Mouse (Mus musculus) limb, embryonic 13.5 days (tissue): ENCODE results near the gene Pkd1l2. TPM values are rescaled to one million over a fixed set of nuclear protein-coding genes. Genes with fewer than 3 reads are reported as not detected.

Experiments
- ATAC-seq: fragments of 200-750 bp; cut with Nextera tagmentation; 2 replicates; pipeline ENCODE4 v1.8.0; 2017; ENCODE audit warnings: low read depth, moderate number of reproducible peaks, moderate TSS enrichment; ENCODE audit not compliant: low FRiP score
- H3K27ac ChIP-seq: fragments of 300-500 bp; sonication (generic); 2 replicates; pipeline ENCODE4 v1.5.1; 2015; ENCODE audit warnings: inconsistent platforms, mild to moderate bottlenecking, moderate library complexity
- H3K27me3 ChIP-seq: fragments of 300-500 bp; sonication (generic); 2 replicates; pipeline ENCODE4 v1.6.1; 2015; ENCODE audit warnings: mild to moderate bottlenecking, inconsistent platforms
- H3K36me3 ChIP-seq: fragments of 300-500 bp; sonication (generic); 2 replicates; pipeline ENCODE4 v1.6.1; 2015; ENCODE audit warnings: inconsistent platforms, mild to moderate bottlenecking, moderate library complexity
- H3K4me1 ChIP-seq: fragments of 300-500 bp; sonication (generic); 2 replicates; pipeline ENCODE4 v1.6.1; 2015; ENCODE audit warnings: inconsistent platforms
- H3K4me2 ChIP-seq: fragments of 300-500 bp; sonication (generic); replicated peaks from 2 replicates; pipeline ENCODE4 v1.6.1; 2015; ENCODE audit warnings: inconsistent platforms, mild to moderate bottlenecking, moderate library complexity
- H3K4me3 ChIP-seq: fragments of 300-500 bp; sonication (generic); 2 replicates; pipeline ENCODE4 v1.5.1; 2015; ENCODE audit warnings: moderate library complexity, mild to moderate bottlenecking, inconsistent platforms
- H3K9ac ChIP-seq: fragments of 300-500 bp; sonication (generic); 2 replicates; pipeline ENCODE4 v1.6.1; 2015; ENCODE audit warnings: mild to moderate bottlenecking, inconsistent platforms
- H3K9me3 ChIP-seq: fragments of 300-500 bp; sonication (generic); 2 replicates; pipeline ENCODE4 v1.6.1; 2016; ENCODE audit warnings: inconsistent platforms
- WGBS: fragments of 180-500 bp; shearing (Covaris S2); methylation state at CpG from one replicate; pipeline ENCODE4 v1.1.7; 2015; 5-methylcytosine and 5-hydroxymethylcytosine counted together
- polyA plus RNA-seq: library from polyadenylated mRNA; unstranded; fragments of >200 nt; fragmentation: Nextera tagmentation; extraction: Ambion mirVana; gene quantifications from 2 replicates; pipeline ENCODE4 v1.2.1, GENCODE M21; 2015

Gene Pkd1l2
- polyA plus RNA-seq, 1 experiment from 2014 or later = not detected

DNA sequence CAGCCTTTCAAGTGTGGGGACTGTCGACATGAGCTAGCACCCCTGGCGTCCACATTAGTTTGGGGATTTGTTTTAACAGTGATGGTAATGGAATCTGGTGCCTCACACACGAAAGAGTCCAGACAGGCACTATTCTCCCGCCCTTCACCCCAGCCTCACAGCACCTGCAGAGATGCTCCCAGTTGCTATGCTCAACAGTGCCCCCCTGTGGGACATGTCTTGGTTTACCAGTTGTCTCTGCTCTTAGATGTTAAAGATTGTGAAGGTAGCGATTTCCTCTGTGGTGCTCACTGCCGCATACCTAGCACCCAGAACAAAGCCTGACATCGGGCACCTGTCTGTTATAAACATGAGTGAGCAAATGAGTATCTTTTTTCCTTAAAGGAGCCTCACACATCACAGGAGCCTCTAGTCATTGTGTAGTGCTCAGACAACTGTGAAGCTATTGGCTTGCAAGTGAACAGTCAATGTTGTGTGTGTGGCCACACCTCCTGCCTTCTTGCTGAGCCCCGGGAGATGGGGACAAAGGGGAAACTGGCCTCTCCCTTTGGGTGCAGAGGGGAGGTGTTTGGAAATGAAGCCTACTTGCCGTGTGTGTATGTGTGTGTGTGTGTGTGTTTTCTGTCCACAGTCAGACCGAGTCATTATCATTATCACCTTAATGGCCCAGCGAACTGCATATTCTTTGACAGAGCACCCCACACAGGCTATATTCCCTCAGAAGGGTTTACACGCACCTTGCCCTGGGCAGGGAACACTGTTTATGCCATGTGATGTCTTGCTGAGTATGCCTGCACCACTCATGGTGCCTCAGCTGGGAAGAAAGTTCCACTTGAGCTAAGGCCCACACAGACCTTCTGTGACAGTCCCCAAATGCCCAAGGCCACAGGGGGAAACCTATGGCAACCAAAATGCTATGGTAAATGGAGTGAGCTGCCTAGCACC lies 28.8 kb downstream of the Pkd1l2 start:
- Histone ChIP-seq H3K36me3 (no peaks in the 10 kb centered on the region), H3K4me3 (no peak overlapping the region), H3K4me1 (no peaks in the 10 kb centered on the region), H3K27me3 (no peaks in the 10 kb centered on the region), H3K9me3 (no peaks in the 10 kb centered on the region), H3K9ac (no peak overlapping the region), H3K4me2 (no peak overlapping the region), H3K27ac (no peak overlapping the region)
- ATAC-seq = no peak
- WGBS = 75% methylated on average over 12 of the region's 12 CpGs

DNA sequence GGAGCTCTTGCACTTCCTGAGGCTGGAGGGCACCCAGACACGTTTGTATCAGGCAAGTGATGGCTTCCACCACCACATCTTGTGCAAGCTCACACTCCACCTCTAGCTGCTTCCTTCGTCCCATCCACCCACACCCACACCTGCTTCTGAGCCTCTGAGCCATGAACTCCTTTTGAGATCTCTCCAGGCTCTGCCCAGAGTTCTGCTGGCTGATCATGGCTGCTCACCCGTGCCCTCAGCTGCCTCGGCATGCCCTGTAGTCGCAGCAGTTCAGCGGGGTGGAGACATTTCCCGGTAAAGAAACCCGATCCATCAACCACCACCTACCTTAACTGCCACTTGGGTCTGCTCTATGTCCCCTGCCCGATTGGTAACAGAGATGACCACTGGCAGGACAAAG lies 30.9 kb downstream of the Pkd1l2 start:
- Histone ChIP-seq H3K9me3 (no peaks in the 10 kb centered on the region), H3K27ac (no peak overlapping the region), H3K36me3 (no peaks in the 10 kb centered on the region), H3K9ac (no peak overlapping the region), H3K4me2 (no peak overlapping the region), H3K27me3 (no peaks in the 10 kb centered on the region), H3K4me1 (no peaks in the 10 kb centered on the region), H3K4me3 (no peak overlapping the region)
- no peak for ATAC-seq
- 49% methylated on average over 9 of the region's 9 CpGs for WGBS

DNA sequence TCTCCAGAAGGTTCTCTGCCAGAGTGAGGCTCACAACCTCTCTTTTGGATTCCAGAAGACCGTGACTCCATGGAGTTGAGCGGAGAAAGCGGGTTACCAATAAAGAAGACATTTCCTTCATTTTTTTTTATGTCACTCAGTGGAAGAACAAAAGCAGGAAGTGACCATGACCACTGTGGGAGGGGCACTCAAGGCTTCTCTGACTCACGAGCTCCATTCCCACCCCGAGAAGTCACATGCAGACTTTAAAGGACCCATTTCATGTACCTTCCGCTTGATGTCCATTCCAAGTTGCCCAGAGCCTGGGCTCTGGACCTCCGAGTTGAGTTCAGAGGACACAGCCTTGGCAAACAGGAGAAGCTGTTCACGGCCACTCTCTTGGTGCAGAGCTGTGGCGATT lies 31.5 kb downstream of the Pkd1l2 start:
- no peak overlapping the region for H3K9ac ChIP-seq
- no peak overlapping the region for H3K4me2 ChIP-seq
- no peaks in the 10 kb centered on the region for H3K27me3 ChIP-seq
- no peak overlapping the region for H3K27ac ChIP-seq
- no peak for ATAC-seq
- H3K4me1 ChIP-seq = no peaks in the 10 kb centered on the region
- H3K9me3 ChIP-seq = no peaks in the 10 kb centered on the region
- H3K4me3 ChIP-seq = no peak overlapping the region
- H3K36me3 ChIP-seq = no peaks in the 10 kb centered on the region
- WGBS = 86% methylated on average over 9 of the region's 9 CpGs

DNA sequence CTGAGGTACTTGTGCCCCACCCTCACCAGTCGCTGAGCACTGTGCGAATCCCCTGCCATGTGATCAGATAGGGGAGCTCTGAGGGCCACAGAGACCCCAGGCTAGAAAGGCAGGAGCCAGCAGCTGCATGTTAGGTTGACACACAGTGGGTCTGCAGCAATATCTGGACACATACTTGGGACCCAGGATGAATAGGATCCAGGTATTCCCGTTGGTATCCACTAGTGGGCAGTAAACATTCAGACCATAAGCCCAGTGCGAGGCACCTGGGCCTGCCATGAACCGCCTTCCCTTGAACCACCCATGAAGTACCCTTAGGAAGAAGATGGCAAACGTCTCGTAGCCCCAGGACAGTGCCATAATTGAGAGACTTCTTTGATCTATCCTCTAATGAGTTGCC lies 32.8 kb downstream of the Pkd1l2 start:
- H3K27ac ChIP-seq = no peak overlapping the region
- no peaks in the 10 kb centered on the region for H3K9me3 ChIP-seq
- no peak for ATAC-seq
- no peaks in the 10 kb centered on the region for H3K4me1 ChIP-seq
- no peak overlapping the region for H3K9ac ChIP-seq
- no peaks in the 10 kb centered on the region for H3K36me3 ChIP-seq
- H3K4me3 ChIP-seq = no peak overlapping the region
- WGBS = 68% methylated on average over 7 of the region's 7 CpGs
- H3K27me3 ChIP-seq = no peaks in the 10 kb centered on the region
- no peak overlapping the region for H3K4me2 ChIP-seq

DNA sequence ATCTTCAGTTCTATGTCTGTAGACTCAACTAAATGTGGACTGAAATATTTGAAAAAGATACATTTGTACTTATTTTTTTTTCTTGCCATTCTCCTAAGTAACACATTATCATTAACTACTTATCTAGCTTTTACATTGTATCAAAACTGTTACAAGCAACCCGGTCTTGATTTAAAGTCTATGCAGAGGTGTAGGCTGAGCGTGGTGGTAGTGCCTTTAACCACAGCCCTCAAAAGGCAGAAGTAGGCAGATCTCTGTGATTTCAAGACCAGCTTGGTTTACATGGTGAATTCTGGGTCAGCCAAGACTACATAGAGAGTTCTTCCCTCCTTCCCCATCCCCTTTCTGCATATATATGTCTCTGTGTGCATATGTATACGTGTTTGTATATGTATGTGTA lies 38.7 kb downstream of the Pkd1l2 start:
- 82% methylated on average over 3 of the region's 3 CpGs for WGBS
- Histone ChIP-seq H3K4me3 (no peak overlapping the region), H3K4me1 (no peaks in the 10 kb centered on the region), H3K9me3 (no peaks in the 10 kb centered on the region), H3K9ac (no peak overlapping the region), H3K27me3 (no peaks in the 10 kb centered on the region), H3K4me2 (no peak overlapping the region), H3K27ac (no peak overlapping the region), H3K36me3 (no peaks in the 10 kb centered on the region)
- ATAC-seq = no peak

DNA sequence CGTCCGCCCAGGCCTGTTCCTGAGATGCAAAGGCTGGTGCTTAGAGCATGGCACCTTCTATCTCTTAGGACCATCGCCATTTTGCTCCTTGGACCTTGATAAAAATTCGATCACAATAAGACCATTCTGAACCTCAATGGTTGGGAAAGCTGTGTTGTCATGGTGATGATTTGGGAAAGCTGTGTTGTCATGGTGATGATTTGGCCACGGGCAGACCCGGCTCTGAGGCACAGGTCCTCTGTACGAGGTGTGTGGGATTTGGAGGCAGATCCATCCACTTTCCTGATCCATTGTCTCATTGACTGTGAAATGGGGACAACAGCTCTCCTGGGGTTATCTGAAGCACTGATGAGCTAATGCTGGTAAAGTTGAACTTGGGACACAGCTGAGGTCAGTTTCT lies 42.4 kb downstream of the Pkd1l2 start:
- no peaks in the 10 kb centered on the region for H3K36me3 ChIP-seq
- no peak overlapping the region for H3K4me3 ChIP-seq
- H3K9me3 ChIP-seq = no peaks in the 10 kb centered on the region
- H3K27me3 ChIP-seq = no peaks in the 10 kb centered on the region
- no peak overlapping the region for H3K9ac ChIP-seq
- ATAC-seq = no peak
- no peak overlapping the region for H3K4me2 ChIP-seq
- no peaks in the 10 kb centered on the region for H3K4me1 ChIP-seq
- 75% methylated on average over 7 of the region's 7 CpGs for WGBS
- H3K27ac ChIP-seq = no peak overlapping the region

DNA sequence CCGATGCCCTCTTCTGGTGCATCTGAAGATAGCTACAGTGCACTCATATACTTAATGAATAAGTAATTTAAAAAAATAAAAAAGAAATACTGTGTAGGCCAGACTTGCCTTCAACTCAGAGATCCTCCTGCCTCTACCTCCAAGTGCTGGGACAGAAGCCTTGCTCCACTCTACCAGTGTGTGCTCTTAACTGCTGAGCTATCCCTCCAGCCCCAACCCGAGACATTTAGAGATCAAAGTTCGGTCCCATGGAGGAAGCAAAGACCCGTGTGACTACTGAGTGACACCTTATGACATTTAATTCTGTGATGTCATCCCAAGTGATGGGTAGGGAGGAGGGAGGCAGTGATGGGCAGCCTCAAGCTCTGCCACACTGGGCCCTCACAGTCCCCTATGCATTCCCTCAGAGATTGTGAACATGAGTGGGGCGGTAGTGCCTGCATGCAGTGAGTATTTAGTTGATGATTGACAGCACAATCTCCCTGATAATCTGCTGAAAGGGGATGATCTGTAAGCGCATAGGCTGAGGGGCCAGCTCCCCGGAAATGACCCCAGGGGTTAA lies 44.8 kb downstream of the Pkd1l2 start:
- H3K9ac ChIP-seq = no peak overlapping the region
- H3K9me3 ChIP-seq = no peaks in the 10 kb centered on the region
- 86% methylated on average over 7 of the region's 7 CpGs for WGBS
- H3K4me2 ChIP-seq = no peak overlapping the region
- ATAC-seq = no peak
- no peak overlapping the region for H3K27ac ChIP-seq
- H3K4me1 ChIP-seq = no peaks in the 10 kb centered on the region
- H3K4me3 ChIP-seq = no peak overlapping the region
- no peaks in the 10 kb centered on the region for H3K27me3 ChIP-seq
- H3K36me3 ChIP-seq = no peaks in the 10 kb centered on the region

DNA sequence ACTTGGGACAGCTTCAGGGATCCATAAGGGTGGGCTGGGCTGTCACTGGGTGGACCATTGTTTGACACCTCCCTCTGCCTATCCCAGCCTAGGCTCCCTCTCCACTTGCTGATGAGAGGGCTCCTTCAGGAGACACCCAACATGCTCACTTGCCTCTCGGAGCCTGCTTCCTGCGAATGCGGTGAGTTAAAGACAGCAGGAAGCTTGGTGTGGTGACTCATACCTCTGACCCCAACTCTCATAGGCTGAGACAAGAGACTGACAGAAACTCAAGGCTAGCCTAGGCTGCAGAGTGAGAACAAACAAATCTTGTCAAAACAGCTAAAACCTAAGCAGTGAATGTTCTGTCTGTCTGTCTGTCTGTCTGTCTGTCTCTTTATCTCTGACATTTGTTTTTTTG lies 48.9 kb downstream of the Pkd1l2 start:
- Histone ChIP-seq H3K4me2 (no peak overlapping the region), H3K36me3 (no peaks in the 10 kb centered on the region), H3K27me3 (no peaks in the 10 kb centered on the region), H3K27ac (no peak overlapping the region), H3K4me1 (no peaks in the 10 kb centered on the region), H3K9ac (no peak overlapping the region), H3K9me3 (no peaks in the 10 kb centered on the region), H3K4me3 (no peak overlapping the region)
- ATAC-seq = no peak
- WGBS = 81% methylated on average over 3 of the region's 3 CpGs

DNA sequence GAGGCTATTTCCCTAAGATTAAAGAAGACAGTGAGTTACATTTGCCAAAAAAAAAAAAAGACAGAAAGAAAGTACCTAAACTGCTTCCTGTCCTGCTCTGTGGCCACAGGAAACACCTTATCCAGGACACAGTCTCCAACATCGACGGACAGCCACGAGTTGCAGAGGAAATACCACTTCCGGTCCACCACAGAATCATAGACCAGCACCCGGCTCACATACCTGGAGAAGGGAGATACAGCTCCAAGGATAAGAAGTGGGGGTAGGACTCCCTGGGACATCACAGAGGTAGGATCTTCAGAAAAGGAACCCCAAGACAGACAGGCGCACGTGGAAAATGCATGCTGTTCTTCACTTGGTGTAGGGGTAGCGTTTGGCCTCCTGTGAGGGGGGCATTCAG lies 49.6 kb downstream of the Pkd1l2 start:
- Histone ChIP-seq H3K36me3 (no peaks in the 10 kb centered on the region), H3K27ac (no peak overlapping the region), H3K4me3 (no peak overlapping the region), H3K27me3 (no peaks in the 10 kb centered on the region), H3K9me3 (no peaks in the 10 kb centered on the region), H3K4me1 (no peaks in the 10 kb centered on the region), H3K4me2 (no peak overlapping the region), H3K9ac (no peak overlapping the region)
- WGBS = 78% methylated on average over 8 of the region's 8 CpGs
- ATAC-seq = no peak

DNA sequence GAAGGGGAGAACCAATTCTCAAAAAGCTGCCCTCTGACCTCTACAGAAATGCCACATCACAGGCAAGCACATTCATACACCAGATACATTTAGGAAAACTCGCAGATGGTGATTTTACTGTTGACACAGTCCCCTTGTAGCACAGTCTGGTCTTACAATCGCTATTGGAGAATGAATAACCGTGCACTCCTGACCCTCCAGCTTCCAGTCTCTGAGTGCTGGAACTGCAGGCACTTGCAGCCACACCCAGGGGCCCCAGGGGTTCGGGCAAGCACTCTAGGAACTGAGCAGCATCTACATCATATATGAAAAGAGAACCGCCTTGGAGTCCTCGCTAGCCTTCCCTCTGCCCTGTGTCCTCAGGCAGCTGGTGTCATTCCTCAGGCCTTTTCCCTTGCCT lies 50.8 kb downstream of the Pkd1l2 start:
- no peaks in the 10 kb centered on the region for H3K36me3 ChIP-seq
- WGBS = 76% methylated on average over 6 of the region's 6 CpGs
- no peak for ATAC-seq

DNA sequence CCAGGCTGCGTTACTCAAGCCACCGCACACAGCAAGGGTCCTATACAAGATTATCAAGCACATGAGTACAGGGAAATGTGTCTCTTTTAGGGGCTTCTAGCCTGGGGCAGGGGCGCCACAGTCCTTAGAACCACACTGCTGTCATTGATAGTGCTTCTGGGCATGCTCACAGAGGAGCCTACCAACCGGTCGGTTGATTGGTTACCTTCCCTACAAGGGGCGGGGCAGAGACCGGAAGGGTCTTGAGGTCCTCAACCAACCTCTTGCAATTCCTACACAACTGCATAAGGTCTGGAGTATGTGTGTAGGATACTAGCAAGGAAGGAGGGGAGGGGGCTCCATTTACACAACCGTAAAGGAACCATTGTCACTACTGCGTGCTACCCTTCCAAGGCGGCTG lies 53.6 kb downstream of the Pkd1l2 start:
- H3K27ac ChIP-seq = no peak overlapping the region
- no peaks in the 10 kb centered on the region for H3K4me1 ChIP-seq
- no peaks in the 10 kb centered on the region for H3K36me3 ChIP-seq
- H3K4me3 ChIP-seq = no peak overlapping the region
- H3K27me3 ChIP-seq = no peaks in the 10 kb centered on the region
- no peak overlapping the region for H3K9ac ChIP-seq
- no peaks in the 10 kb centered on the region for H3K9me3 ChIP-seq
- ATAC-seq = no peak
- 90% methylated on average over 10 of the region's 10 CpGs for WGBS
- H3K4me2 ChIP-seq = no peak overlapping the region

More for the DNA sequence above, 50.8 kb downstream of the Pkd1l2 start:
- Histone ChIP-seq H3K27me3 (no peaks in the 10 kb centered on the region), H3K9ac (no peak overlapping the region; the same call in 1 of the 2 replicates), H3K4me2 (no peak overlapping the region), H3K4me3 (no peak overlapping the region), H3K9me3 (no peaks in the 10 kb centered on the region), H3K27ac (no peak overlapping the region), H3K4me1 (no peaks in the 10 kb centered on the region)

DNA sequence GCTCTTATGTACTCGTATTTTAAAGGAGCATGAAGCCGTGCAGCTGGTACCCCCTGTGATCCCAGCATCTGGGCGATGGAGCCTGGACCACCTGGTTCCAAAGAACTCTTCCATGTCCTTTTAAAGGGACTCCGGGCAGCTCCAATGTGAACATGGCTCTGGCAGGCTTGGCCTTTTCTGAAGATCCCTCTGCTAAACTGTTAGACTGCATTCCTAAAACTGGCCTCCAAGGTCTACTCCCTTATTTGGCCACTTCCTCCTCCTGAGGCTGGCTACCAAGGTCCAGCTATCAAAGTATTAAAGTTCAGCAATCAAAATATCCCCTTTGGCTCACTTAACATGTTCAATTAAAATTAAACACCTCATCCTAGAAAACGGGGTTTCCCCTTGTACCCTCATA lies 54.6 kb downstream of the Pkd1l2 start:
- no peak for ATAC-seq
- Histone ChIP-seq H3K9ac (no peak overlapping the region), H3K4me2 (no peak overlapping the region), H3K27ac (no peak overlapping the region), H3K9me3 (no peaks in the 10 kb centered on the region), H3K4me3 (no peak overlapping the region), H3K36me3 (no peaks in the 10 kb centered on the region), H3K27me3 (no peaks in the 10 kb centered on the region), H3K4me1 (no peaks in the 10 kb centered on the region)
- WGBS = 86% methylated on average over 5 of the region's 5 CpGs
